ENCODE assay signal across 21 mouse cellular contexts in the genomic region with DNA sequence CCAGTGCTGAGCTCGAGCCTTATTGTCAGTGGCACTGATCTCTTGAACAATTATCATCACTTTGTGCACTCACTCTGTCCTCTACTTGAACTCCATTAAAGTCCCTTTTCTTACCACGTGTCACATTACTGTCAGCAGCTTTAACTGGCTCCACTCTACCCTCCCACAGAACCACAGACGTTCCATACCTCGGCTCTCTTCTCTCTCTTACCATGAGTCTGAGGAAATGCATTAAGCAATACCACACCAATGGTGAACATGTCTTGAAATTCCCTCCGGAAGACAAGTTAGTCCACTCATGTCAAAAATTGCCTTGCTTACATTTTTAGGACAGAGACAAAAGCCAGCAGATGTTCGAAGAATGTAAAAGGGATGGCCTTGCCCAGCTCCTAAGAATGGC. TPM values are rescaled to one million over a fixed set of nuclear protein-coding genes. Genes with fewer than 3 reads are reported as not detected.
DNase-seq lines count a peak whose midpoint lies in the region; ATAC-seq and TF ChIP-seq lines count a peak whose summit lies in the region.
"Had no signal": no experiment of that assay in that cellular context is flagged by ENCODE, and none has a peak within 500 bp of the region (broad histone marks: within the 10 kb centered on the region; RNA-seq: fewer than 3 reads in every experiment).

No protein-coding gene starts in this region.

- no peaks in the 10 kb centered on the region for H3K27me3 ChIP-seq in heart, adult 2 months (ENCODE audit: control insufficient read depth, insufficient read depth, low read length)
- no peaks in the 10 kb centered on the region for H3K27me3 ChIP-seq in stomach, postnatal 0 days (ENCODE audit: control insufficient read depth, insufficient read depth, low read length)
- H3K27me3 ChIP-seq: Patski had no signal

- H3K79me2 ChIP-seq in heart, adult 2 months (replicated peaks; ENCODE audit: control insufficient read depth, insufficient read depth, low read length), result no peaks in the 10 kb centered on the region

- no peak for TF ChIP-seq EP300 in heart, adult 2 months (IDR thresholded peaks at IDR 0.05; ENCODE audit: insufficient read depth, low read depth, low read length)
- no peak for TF ChIP-seq EP300 in stomach, postnatal 0 days (optimal IDR thresholded peaks at IDR 0.05)

- no peak overlapping the region for H3K4me3 ChIP-seq in heart, adult 2 months
- no peak overlapping the region for H3K4me3 ChIP-seq in stomach, postnatal 0 days (ENCODE audit: low read depth, low read length)

- no peak overlapping the region for H3K27ac ChIP-seq in heart, adult 2 months
- no peak overlapping the region for H3K27ac ChIP-seq in stomach, postnatal 0 days (replicated peaks)

- no peak overlapping the region for H3K9ac ChIP-seq in heart, adult 2 months (ENCODE audit: low read depth, low read length)
- H3K9ac ChIP-seq in stomach, postnatal 0 days (ENCODE audit: low read length), result no peak overlapping the region

- intact Hi-C loops in heart, adult 2 months (cut with DNase I), result no loop called here

- H3K9me3 ChIP-seq in stomach, postnatal 0 days (ENCODE audit: control insufficient read depth, low read length), result no peaks in the 10 kb centered on the region

- no peaks in the 10 kb centered on the region for H3K36me3 ChIP-seq in heart, adult 2 months (ENCODE audit: control insufficient read depth, insufficient read depth, low read length)
- no peaks in the 10 kb centered on the region for H3K36me3 ChIP-seq in stomach, postnatal 0 days (ENCODE audit: control insufficient read depth, insufficient read depth, low read length)
- H3K36me3 ChIP-seq: G1E had no signal

- TF ChIP-seq CTCF in heart, adult 2 months (IDR thresholded peaks at IDR 0.05), result no peak
- no peak for TF ChIP-seq CTCF in stomach, postnatal 0 days (IDR thresholded peaks at IDR 0.05; ENCODE audit: low read depth)

- TF ChIP-seq POLR2A in heart, adult 2 months (IDR thresholded peaks at IDR 0.05; ENCODE audit: insufficient read depth, low read depth, low read length), result no peak

- H3K4me2 ChIP-seq in stomach, postnatal 0 days (replicated peaks; ENCODE audit: low read depth), result no peak overlapping the region

- ATAC-seq in granulocyte monocyte progenitor cell, adult 5-6 weeks (replicated peaks; ENCODE audit: poor library complexity, severe bottlenecking), result peak; percentile 69
- ATAC-seq in megakaryocyte progenitor cell, adult 5-6 weeks (replicated peaks; ENCODE audit: poor library complexity), result peak; percentile 70
- ATAC-seq in stomach, postnatal 0 days (ENCODE audit: low FRiP score, low TSS enrichment), result no peak
- ATAC-seq: activated CD4-positive, CD25-positive, alpha-beta regulatory T cell, adult 4 months; CD4-positive, CD25-positive, alpha-beta regulatory T cell, adult 4 months; Patski had no signal

- H3K4me1 ChIP-seq in heart, adult 2 months (ENCODE audit: control insufficient read depth, insufficient read depth, low read length), result no peaks in the 10 kb centered on the region
- no peaks in the 10 kb centered on the region for H3K4me1 ChIP-seq in stomach, postnatal 0 days (replicated peaks; ENCODE audit: control insufficient read depth, insufficient read depth)

- WGBS in heart, adult 2 months, result 70% methylated on average over 6 of the region's 6 CpGs
- WGBS in stomach, postnatal 0 days, result 66% methylated on average over 6 of the region's 6 CpGs

- peak; percentile 68 for DNase-seq in retina, postnatal 1 day
- DNase-seq in retina, embryonic 14.5 days (ENCODE audit: low spot score), result no peak
- no peak for DNase-seq in heart, adult 2 months
- DNase-seq in stomach, postnatal 0 days (ENCODE audit: low spot score), result no peak
- DNase-seq: adrenal gland, adult 2 months; adrenal gland, adult 8-10 months; adrenal gland, postnatal 10 days; adrenal gland, postnatal 14 days; adrenal gland, postnatal 25 days; adrenal gland, postnatal 36 days; B cell, adult 2 months; cerebellum, adult 11 months; cerebellum, adult 11-12 months; cerebellum, adult 18-20 months had no signal

RNA-seq across cellular contexts. Expression of a gene that starts 9.7 kb away (rescaled TPM):
- total RNA-seq in granulocyte monocyte progenitor cell, adult 5-6 weeks (2014; fragmentation: Nextera tagmentation), result 5.4 and 5.6 TPM in 2 replicates
- 5.2 and 6.2 TPM in 2 replicates for total RNA-seq in granulocyte monocyte progenitor cell, adult 5-6 weeks (2017)
- 5.2 and 5.6 TPM in 2 replicates for total RNA-seq in megakaryocyte progenitor cell, adult 5-6 weeks (2015)
- total RNA-seq in megakaryocyte progenitor cell, adult 5-6 weeks (2017), result 9.1 and 12.2 TPM in 2 replicates
- 10 to 100 TPM; 13.3 to 14.2 TPM for total RNA-seq in heart, adult 2 months (2021)
- 14.2 and 24.6 TPM in 2 replicates for polyA plus RNA-seq in heart, adult 2 months (2012; rRNA removed)
- 18.7 and 21.3 TPM in 2 replicates for polyA plus RNA-seq in stomach, postnatal 0 days (2015; fragmentation: Nextera tagmentation; extraction: Ambion mirVana)
- total RNA-seq: CH12.LX had no signal
- polyA plus RNA-seq: G1E had no signal

RNA-seq across cellular contexts. Expression of a gene that starts 36.7 kb away (rescaled TPM):
- total RNA-seq in granulocyte monocyte progenitor cell, adult 5-6 weeks (2014; fragmentation: Nextera tagmentation), result 5.1 and 9.6 TPM in 2 replicates
- 9.6 and 12.2 TPM in 2 replicates for total RNA-seq in granulocyte monocyte progenitor cell, adult 5-6 weeks (2017)
- 13.9 and 14.9 TPM in 2 replicates for total RNA-seq in megakaryocyte progenitor cell, adult 5-6 weeks (2015)
- 10.8 and 13.5 TPM in 2 replicates for total RNA-seq in megakaryocyte progenitor cell, adult 5-6 weeks (2017)
- 10 to 100 TPM; 21.6 to 24.6 TPM for total RNA-seq in heart, adult 2 months (2021)
- polyA plus RNA-seq in heart, adult 2 months (2012; rRNA removed), result 8.5 and 18.2 TPM in 2 replicates
- polyA plus RNA-seq in stomach, postnatal 0 days (2015; fragmentation: Nextera tagmentation; extraction: Ambion mirVana), result 4.4 and 5.0 TPM in 2 replicates
- polyA plus RNA-seq: G1E had no signal
